Mouse (Mus musculus) spleen, postnatal 36 days (tissue): Measurements from ENCODE around the gene Fes.
"Not testable (repeated sequence)": the region's sequence is repeated elsewhere in the genome, so short reads cannot be mapped to it uniquely, and the experiment has no call there.

Experiments used
- DNase-seq, 2 experiments: peaks; one replicate each; pipeline ENCODE4 v3.0.0; 2022; ENCODE audit warnings: low spot score in 2 of 2, mixed read lengths in 1 of 2

The Fes gene

GRCm38 (mm10) chr7:80405188-80405695 is 17.5 kb upstream of the Fes start, which contains the start of gene Furin:
Gene Furin (minus strand): TSS chr7:80405436.
- no peak for DNase-seq

GRCm38 (mm10) chr7:80404101-80404894 is 16.6 kb upstream of the Fes start:
- peak in 1 of 2 experiments; percentile 37 for DNase-seq

GRCm38 (mm10) chr7:80403551-80403950 is 15.8 kb upstream of the Fes start:
- DNase-seq = no peak

- DNase-seq = peak; percentile 69 to 73
Observed at GRCm38 (mm10) chr7:80402651-80403321, 15.0 kb upstream of the Fes start.

GRCm38 (mm10) chr7:80401860-80402641 is 14.3 kb upstream of the Fes start:
- peak in 1 of 2 experiments; percentile 52 for DNase-seq

- DNase-seq = no peak
Observed at GRCm38 (mm10) chr7:80401041-80401859, 13.5 kb upstream of the Fes start.

- DNase-seq = no peak
Observed at GRCm38 (mm10) chr7:80400571-80400970, 12.8 kb upstream of the Fes start.

- DNase-seq = no peak
Observed at GRCm38 (mm10) chr7:80400099-80400498, 12.4 kb upstream of the Fes start.

- DNase-seq = no peak
Observed at GRCm38 (mm10) chr7:80398654-80399444, 11.1 kb upstream of the Fes start.

GRCm38 (mm10) chr7:80397986-80398385 is 10.2 kb upstream of the Fes start:
- no peak for DNase-seq

GRCm38 (mm10) chr7:80396427-80396826 is 8.7 kb upstream of the Fes start:
- not testable (repeated sequence) for DNase-seq

GRCm38 (mm10) chr7:80394600-80394999 is 6.9 kb upstream of the Fes start:
- no peak for DNase-seq

GRCm38 (mm10) chr7:80392119-80392518 is 4.4 kb upstream of the Fes start:
- no peak for DNase-seq

- peak; percentile 39 to 45 for DNase-seq
Observed at GRCm38 (mm10) chr7:80387033-80387632, 613 bp downstream of the Fes start.

- DNase-seq = peak; percentile 86 to 89
Observed at GRCm38 (mm10) chr7:80386235-80386930, 1.4 kb downstream of the Fes start.

- no peak for DNase-seq
Observed at GRCm38 (mm10) chr7:80382919-80383318, 4.8 kb downstream of the Fes start.

- no peak for DNase-seq
Observed at GRCm38 (mm10) chr7:80379531-80379930, 8.2 kb downstream of the Fes start.

- peak; percentile 43 to 53 for DNase-seq
Observed at GRCm38 (mm10) chr7:80377471-80377870, 10.3 kb downstream of the Fes start.

- DNase-seq = no peak
Observed at GRCm38 (mm10) chr7:80376192-80376591, 11.6 kb downstream of the Fes start.
